Mouse (Mus musculus) adrenal gland, adult 8-10 months (tissue): ENCODE data around the gene Fam219b. TPM values are rescaled to one million over a fixed set of nuclear protein-coding genes. Genes with fewer than 3 reads are reported as not detected.

ENCODE experiments used
- DNase-seq: peaks from one replicate; pipeline ENCODE4 v3.0.0; 2022
- total RNA-seq, 4 experiments: library from RNA; stranded (reverse); gene quantifications; 2 replicates each; pipeline ENCODE4 v1.2.4; 2022

Gene Fam219b
- 10 to 100 TPM; 25.5 to 34.9 (median 31.0) TPM for total RNA-seq

DNA sequence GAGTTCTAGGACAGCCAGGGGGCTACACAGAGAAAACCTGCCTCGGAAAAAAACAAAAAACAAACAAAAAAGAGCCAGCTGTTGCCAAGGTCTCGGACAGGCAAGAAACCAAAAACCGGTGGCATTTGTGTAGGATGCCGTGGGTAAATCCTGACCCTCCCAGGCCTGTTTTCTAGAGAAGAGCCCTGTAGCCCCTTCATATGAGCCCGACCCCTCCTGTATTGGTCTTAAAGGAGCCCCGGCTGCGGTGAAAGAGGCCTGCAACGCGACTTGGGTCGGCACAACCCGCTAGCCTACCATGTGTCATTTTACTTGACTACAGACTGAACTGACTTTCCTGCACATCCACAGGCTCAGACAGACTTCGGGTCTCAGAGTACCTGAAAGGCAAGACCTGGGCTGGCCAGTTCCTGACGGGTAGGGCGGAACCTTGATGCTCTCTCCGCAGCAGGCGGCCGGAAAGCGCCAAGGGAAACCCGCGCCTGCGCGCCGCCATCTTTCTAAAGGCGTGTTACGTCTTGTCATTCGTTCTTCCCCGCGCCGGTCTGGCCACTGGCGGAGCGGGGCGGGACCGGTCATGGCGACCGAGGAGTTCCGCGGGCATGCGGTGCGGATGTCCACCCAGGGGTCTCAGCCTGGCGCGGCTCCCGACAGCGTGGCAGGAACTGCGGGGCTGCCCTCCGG lies at the start of gene Fam219b:
Gene Fam219b, plus strand, starts transcription at position 485 of the 684 bp plus-strand sequence.
- DNase-seq: peak; percentile 89

DNA sequence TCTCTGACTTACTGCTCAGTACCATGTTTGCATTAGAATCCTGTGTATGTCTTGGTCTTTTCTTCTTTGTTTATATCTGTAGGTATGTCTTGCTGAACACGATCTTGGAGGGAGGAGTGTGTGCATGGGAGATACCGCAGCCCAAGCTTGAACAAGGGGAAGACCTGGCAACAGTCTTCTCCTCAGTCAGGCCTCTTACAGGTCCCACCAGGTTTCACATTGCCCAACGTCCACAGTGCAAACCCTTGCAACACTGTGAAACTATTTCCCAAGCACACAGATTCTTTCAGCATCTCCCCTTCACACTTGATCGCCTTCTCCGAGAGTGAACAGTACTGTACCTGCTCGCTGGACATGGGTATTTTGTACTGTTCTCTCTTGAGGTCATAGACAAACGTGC lies 49.5 kb upstream of the Fam219b start:
- DNase-seq: no peak

DNA sequence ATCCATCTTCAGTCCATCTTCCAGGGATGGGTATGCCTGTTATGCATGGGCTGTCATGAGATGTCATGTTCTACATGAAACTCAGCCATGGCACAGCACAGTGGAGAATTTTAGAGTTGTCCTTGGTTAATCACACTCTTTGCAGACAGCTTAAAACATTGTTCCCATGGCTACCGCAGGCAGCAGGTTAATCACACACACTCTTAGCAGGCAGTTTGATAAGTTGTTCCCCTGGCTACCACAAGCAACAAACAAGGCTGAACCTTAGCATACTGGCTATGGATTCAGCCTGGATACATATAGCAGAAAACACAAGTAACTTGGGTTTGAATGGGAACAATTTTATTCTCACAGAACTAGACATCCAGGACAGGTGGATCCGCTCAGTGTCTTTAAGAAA lies 43.8 kb upstream of the Fam219b start:
- DNase-seq: no peak

DNA sequence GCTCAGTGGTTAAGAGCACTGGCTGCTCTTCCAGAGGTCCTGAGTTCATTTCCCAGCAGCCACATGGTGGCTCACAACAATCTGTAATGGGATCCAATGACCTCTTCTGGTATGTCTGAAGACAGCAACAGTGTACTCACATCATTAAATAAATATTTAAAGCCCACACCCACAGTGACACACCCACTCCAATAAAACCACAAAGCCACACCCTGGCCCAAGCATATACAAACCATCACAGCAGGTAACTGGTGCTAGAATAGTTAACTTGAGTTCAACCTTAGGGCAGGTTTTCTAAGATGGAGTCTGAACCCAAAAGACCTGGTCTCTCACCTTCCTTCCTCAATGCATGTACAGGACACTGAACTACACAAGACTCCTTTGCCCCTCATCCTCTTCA lies 42.4 kb upstream of the Fam219b start:
- DNase-seq: no peak

DNA sequence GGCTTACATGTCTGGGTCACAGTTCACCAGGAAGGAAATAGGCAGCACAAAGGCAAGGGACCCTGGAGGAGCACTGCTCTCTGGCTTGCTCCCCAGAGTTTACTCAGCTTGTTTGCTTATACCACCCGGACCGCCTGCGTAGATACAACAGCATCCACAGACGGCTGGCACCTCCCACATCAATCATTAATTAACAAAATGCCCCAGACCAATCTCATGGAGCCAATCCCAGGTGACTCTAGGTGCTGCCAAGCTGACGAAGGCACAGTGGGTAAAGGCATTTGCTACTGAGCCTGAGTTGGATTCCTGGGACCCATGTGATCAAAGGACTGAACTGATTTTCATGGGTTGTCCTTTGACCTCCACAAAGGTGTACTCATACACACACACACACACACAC lies 40.1 kb upstream of the Fam219b start:
- DNase-seq: no peak

DNA sequence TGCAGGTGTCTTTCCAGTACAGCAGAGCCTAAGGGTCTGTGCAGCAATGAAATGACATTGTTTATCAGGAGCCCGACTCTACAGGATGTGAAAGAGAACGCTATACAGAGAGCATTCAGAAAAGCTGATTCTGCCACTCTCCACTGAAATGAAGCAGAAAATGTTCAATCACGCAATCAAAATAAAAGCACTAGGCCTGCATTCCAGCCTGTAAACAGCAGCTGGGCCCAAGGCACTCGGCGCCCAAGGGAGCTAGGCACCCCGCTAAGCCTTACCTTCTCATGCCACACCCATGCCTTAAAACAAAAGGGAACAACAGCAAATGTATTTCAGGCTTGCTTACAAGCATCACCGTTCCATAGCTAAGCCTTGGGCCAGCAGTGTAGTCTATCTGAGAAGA lies 38.8 kb upstream of the Fam219b start:
- DNase-seq: no peak

DNA sequence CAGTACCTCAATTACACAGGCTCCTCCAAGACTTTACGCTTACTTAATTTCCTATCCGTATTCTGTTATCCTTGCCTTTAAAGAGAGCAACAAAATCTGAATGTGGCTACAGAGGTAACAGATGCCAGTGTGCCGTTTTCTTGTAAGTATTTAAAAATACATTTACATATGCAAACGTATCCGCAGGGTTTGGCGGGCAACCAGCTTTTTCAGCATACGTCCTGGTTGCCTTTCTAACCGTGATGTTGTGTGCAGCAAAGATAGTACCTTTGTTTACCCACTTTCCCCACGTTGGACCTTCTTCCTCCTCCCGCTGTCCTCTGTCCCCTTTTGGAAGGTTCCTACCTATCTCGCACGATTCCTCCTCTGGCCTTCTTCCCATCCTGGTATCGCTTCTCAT lies 35.9 kb upstream of the Fam219b start:
- DNase-seq: no peak

DNA sequence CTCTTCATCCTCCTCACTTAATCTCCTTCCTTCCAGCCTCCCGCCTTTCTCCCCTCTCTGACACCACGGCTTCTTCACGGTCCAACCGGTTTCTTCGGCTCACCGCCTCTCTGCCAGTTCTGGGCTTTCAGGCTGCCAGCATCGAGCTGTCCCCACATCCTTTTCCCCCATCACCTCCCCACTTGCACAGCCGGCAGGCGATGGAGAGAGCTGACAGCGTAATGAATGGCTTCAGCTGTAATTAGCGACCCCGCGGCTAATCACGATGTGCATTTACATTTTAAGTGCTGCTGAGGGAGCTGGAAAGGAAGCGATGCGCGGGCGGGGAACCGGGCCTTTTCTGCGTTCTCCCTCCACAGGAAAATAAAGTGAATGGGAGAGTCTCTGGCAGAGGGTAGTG lies 35.5 kb upstream of the Fam219b start:
- DNase-seq: no peak

DNA sequence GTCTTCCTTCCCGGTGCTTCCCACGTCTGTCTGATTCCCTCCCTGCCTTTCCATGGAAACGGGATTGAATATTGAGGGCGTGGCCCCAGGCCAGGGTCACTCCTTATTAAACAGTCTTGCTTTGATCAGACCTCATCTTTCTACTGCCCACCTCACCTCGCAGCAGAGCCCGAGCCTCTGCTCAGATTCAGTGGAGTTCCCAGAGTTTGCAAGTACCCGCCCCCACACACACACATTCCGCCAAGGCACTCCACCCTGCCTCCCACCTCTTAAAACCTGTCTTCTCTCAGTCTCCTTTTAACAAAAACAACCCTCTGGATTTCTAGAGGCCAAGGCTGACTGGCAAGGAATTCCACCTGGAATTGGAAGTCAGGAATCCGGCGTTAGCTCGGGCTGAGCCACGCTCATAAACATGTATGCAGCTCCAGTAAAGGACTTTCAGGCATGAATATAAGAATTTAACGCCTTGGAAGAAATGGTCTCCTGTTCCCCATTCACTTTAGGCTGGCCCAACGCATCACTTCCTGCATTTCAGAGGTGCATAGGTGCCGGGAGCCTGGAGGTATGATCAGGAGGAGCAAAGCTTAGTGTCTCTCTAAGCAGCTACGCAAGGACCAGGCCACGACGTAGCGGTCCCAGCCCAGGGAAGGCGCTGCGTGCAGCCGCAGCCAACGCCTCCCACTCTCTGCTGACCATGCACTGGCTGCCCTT lies 34.3 kb upstream of the Fam219b start:
- DNase-seq: no peak

DNA sequence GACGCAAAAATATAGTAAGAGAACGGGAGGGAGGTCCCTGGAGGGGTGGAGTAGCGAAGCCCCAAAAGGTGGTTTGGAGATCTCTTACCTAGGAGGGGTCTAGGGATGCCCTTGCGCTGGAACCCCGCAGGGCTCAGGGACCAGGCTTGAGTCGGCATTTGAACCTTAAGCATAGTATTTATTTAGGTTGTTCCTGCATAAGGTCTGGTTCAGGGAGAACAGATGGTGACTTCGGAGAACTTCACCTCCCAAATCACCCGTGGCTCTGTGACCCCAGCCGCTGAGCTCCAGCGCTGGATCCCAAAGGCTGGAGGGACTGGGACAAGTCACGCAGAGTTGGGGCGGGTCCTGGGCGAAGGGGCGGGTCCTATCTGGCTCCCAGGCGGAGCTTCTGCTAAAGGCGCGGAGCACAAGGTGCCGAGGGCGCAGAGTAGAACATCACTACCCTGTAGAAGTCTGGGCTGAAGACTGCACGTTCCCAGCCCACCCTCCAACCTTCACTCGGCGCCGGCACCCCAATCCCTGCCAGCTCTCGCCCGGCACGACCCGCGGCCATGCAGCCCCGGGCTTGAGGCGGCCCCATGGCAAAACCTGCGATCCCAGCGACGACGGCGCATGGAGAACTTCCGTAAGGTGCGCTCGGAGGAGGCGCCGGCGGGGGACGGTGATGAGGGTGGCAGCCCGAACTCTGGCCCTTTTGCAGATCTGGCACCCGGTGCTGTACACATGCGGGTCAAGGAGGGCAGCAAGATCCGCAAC lies 33.5 kb upstream of the Fam219b start, which contains the start of gene Rpp25:
Gene Rpp25, plus strand, starts transcription at position 405 of the 759 bp plus-strand sequence.
- DNase-seq: peak; percentile 60

DNA sequence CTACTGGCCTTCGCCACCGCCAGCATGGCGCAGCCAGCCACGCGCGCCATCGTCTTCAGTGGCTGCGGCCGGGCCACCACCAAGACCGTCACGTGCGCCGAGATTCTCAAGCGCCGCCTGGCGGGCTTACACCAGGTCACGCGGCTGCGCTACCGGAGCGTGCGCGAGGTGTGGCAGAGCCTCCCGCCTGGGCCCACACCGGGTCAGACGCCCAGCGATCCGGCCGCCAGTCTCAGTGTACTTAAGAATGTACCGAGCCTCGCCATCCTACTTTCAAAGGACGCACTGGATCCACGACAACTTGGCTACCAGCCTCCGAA lies 33.0 kb upstream of the Fam219b start:
- DNase-seq: peak; percentile 34

DNA sequence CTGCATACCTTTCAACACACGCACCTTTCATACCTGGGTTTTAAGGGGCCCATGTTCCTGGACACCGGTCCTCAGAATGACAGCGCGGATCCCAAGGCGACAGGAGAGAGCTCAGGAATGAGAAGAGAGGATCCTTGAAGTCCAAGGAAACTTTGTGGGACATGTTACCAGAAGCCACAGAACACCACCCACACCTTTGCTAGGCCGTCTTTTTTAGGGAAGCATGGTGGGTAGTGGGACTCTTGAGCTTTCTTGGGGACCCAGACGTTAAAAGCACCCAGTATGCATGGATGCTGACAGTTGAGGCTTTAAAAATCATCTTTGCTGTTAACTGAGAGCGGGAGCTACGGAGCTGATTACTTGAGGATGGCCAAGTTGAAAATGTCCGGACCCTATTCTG lies 32.4 kb upstream of the Fam219b start:
- no peak for DNase-seq

DNA sequence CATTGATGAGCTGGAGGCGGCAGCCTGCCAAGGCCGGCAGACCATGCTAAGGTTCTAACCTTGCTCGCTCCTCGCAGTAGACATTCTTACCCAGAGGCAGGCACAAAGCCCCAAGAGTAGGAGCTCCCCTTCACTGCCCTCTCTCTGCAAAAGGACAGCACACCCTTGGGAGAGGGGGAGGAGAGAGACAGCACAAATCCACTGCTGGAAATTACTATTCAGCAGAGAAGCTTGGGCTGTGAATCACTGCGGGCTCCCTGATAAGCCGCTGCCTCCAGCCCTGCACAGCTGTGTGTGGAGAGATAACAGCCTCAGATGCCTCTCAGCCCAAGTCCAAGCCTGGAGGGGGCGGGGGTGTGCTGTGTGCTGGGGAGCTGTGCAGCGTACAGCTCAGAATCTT lies 31.6 kb upstream of the Fam219b start:
- DNase-seq: peak; percentile 74

DNA sequence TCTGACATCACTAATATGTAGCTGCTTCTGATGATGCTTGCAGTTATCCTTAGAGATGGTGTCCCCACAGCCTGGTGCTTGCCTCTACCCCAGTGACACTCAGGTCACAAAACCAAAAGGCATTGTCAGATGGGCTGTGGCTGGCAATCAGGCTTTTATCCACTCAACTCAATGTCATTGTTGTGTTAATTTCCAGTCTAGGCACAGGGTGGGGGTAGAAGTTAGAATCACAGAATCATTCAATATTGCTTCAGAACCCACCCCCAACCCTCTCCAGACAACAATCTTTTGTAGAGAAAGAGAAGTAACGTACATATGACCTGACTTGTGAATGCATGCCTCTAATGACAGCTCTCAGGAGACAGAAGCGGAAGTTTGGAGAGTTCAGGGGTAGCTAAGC lies 26.8 kb upstream of the Fam219b start:
- DNase-seq: no peak

DNA sequence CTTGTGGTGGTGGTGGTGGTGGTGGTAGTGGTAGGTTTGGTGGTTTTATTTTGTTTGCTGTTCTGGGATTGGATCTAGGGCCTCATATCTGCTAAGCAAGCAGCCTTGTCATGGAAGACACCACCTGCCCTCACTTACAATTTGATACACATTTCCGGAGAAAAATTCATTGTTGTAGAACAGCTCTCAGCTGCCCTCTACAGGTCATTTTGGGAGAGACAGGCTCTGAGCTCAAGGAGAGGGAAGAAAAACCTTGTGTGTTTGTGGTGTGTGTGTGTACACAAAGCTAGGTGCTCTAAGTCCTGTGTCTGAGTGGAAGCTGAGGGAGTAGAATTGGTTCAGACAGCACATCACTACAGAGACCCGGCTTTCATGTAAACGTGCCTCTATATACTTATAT lies 20.2 kb upstream of the Fam219b start:
- no peak for DNase-seq

DNA sequence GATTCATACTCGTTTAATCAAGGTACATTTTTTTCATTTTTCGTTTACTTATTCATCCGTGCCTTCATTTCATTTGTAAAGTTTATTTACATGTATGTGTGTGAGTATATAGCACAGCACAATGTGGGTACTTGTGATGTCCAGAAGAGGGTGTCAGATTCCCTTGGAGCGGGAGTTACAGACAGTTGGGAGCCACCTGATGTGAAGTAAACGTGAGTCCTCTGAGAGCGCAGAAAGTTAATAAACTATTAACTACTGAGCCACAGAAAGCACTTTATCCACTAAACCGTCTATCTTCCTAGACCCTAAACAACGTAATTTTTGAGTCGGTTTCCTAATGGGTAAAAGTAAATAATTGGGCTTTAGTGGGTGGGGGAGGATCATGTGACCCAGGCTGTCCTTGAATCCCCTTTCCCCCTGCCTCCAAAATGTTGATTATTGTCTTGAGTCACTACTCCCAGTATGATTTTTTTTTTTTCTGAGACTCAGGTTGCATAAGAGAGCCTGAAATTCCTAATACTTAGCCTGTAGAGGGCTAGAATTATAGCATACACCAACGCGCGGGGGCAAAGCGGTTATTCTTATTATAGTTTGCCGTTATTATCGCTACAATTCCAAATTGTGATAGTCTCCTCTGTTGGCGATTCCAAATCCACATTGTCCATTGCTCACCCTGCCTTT lies 16.8 kb upstream of the Fam219b start:
- no peak for DNase-seq

DNA sequence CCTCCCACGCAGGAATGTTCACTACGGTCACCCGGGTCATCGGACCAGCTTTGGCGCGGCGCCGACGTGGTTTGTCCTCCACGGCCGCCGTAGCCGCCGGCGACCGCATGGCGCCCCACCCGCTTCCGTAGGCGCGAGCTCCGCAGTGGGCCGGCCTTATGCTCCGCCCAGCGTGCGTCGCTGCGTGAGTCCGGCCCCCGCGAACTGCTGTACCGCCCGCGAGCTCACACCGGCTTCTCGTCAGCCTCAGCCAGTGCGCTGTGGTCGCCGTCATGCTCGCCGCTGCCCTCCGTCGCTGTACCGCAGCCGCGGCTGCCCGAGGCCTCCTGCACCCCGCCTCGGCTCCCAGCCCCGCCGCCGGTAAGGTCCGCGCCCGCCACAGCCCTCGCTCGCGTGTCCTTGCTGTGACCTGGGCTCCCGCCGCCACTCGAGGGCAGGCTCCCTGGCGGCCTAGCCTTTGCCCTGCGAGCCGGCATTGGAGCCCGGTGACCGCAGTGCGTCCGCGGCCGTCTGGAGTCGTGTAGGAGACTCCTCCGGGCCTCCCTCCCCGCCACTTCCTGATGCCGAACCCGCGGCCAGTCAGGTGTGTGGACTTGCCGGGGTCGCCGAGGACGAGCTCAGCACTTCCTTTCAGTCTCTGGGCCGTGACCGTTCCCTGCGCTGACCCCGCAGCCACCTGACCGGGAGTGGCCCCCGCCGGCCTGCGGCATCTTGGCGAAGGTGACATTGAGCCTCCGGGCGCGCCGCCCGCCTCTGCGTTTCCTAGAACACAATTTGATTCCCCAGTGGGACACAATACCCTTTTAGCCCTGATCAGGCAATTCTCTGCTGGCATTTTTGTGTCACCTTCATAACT lies 16.0 kb upstream of the Fam219b start, which contains the start of gene Cox5a:
Gene Cox5a, plus strand, starts transcription at position 219 of the 856 bp plus-strand sequence.
- peak; percentile 90 for DNase-seq

DNA sequence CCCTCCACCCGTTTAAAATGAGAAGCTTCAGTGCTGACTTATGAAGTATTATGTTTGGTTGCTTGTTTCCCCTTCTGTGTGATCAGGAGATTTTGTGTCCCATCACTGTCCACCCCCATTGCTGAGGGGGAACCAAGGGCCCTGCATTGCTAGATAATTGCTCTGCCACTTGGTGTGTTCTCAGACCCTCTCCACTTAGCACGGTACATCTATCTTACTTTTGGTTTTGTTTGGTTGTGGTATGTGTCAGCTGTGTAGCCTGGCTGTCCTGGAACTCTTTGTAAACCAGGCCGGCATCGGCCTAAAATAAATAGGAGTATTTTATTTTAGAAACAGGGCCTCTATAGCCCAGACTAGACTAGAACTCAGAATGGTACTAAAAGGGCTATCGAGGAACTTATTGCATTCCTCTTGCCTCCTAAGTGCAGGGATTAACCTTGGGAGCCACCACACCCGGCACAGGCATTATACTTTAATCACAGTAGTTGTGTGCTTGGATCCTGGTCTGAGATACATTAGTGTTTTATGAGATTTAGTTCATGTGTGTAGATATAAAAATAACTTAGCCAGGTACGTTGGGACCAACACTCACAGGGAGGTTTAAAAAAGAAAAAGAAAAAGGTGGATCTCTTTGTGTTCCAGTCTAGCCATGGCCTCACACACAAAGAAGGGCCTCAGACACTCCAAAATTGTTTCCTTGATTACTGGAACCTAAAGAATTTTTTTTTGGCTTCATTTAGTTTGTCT lies 15.0 kb upstream of the Fam219b start:
- no peak for DNase-seq

DNA sequence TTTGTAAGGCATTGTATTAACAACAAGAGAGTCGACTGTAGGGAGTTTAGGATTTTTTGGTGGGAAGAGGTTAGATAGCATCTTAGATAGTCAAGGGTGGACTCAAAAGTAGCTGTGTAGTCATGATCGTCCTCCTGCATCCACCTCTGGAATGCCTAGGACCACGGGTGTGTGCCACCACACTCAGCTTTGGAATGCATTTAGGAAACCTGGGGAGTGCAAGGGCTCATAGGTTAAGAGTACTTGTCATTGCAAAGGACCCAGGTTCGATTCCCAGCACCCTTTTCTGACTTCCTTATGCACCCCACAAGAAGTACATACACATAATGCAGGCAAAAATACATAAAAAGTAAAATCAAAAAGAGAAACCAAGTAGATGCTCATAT lies 14.5 kb upstream of the Fam219b start:
- no peak for DNase-seq

DNA sequence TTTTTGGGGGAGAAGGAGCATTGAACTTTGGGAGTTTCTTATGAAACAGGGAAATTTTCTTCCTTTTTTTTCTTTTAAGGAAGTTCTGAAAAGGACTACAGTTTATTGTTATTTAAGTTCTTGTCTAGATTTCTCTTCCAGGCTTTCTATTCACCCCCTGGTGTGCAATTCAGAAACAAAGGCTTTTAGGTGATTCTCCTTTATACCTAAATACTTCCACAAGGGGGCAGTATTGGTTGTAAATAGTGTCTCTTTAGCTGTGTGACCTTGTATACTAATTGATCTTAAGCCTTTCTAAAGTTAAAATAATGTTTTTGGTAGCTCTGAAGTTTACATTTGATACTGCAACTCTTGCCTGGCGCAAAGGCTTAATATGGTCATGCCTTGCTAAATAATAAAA lies 13.6 kb upstream of the Fam219b start:
- DNase-seq: no peak

DNA sequence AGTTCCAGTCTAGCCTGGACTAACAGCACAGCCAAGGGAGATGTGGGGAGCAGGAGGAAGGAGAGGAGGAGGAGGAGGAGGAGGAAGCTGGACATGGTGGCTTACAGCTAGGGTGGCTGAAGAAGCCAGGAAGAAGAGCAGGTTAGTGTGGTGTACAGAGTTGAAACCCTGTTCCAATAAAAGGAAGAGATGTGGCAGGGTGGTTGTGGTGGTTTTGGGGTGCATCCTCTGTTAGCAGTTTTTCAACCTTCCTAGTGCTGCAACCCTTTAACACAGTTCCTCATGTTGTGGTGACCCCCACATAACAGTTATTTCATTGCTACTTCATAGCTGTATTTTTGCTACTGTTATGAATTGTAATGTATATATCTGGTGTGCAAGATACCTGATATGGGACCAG lies 12.9 kb upstream of the Fam219b start:
- no peak for DNase-seq
